Mouse (Mus musculus) right cerebral cortex, postnatal 10 days (tissue): ENCODE measurements around the gene Pum2.

Source experiments
- DNase-seq, 2 experiments: peaks; one replicate each; pipeline ENCODE4 v3.0.0; 2021; ENCODE audit warnings: low spot score in 2 of 2

Gene Pum2

DNA sequence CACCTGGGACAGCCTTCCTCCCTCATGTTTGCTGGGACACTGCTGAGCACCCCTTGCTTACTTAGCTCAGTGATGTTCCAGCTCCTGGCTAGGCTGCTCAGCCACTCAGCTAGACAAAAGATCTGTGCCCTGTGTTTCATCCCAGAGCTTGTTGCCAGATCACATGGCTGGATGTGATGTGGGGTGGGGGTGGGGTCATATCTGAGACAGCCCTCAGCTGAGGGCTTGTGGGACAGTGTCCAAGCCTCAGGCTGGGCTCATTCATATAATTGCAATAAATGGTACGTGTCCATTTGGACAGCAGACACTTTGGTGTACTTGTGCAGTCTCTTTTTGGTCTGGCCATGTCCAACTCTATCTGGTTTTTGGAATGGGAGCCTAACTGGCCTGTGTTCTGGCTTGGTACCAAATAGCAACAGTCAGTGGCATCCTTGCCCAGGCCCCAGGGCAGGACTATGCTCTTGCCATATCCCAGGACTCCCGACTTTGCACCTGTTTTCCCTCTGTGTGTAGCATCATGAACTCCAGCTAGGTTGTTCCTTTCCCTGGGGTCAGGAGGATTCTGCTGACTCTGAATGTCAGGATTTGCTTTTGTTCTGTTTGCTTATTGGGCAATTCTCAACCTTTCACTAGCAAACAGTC, 119.6 kb downstream of the Pum2 start:
- DNase-seq, result no peak

DNA sequence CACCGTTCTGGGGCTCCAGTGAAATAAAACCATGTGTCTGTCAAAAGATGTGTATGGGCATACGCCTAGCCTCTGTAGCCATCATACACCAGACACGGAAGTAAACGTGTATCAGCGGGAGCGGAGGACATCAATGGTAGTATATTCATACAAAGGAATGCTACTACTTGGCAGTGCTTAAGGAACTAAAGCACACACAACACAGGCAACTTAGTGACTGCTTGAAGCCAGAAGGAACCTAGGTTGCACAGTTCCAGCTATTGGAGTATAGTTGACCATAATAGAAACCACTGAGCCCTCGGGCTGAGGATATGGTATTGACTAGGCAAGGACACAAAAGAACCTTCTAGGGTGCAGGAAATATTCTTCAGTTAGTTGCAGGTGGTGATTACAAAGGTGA, 124.0 kb downstream of the Pum2 start:
- no peak for DNase-seq

DNA sequence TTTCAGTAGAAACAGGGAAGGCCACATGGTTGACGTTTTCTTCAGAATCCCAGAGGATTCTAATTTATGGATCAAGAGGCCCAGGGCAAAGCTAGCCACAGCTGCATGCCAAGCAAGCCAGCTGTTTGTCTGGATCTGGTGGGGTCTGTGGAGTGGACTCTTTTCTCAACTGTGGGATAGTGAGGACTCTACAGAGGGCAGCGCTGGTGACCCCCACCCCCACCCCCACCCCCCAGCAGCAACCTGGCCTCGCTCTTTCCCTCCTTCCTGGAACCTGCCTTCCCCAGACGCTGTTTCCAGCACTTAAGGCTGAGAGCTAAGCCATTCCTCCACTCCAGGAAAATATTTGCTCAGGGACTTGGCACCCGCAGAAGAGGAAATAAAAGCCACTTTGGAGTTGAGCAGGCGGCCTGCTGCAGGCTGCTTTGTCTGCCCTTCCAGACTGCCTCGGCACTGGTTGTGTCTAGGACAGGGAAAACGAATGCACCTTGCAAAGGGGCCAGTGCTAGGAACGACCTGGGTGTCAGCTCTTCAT, 124.6 kb downstream of the Pum2 start:
- no peak for DNase-seq
